Mouse (Mus musculus): ENCODE results near the gene Ube2j2. TPM values are rescaled to one million over a fixed set of nuclear protein-coding genes. Genes with fewer than 3 reads are reported as not detected.

Gene Ube2j2
- polyA plus RNA-seq, 1 experiment: 80.7 TPM

DNA sequence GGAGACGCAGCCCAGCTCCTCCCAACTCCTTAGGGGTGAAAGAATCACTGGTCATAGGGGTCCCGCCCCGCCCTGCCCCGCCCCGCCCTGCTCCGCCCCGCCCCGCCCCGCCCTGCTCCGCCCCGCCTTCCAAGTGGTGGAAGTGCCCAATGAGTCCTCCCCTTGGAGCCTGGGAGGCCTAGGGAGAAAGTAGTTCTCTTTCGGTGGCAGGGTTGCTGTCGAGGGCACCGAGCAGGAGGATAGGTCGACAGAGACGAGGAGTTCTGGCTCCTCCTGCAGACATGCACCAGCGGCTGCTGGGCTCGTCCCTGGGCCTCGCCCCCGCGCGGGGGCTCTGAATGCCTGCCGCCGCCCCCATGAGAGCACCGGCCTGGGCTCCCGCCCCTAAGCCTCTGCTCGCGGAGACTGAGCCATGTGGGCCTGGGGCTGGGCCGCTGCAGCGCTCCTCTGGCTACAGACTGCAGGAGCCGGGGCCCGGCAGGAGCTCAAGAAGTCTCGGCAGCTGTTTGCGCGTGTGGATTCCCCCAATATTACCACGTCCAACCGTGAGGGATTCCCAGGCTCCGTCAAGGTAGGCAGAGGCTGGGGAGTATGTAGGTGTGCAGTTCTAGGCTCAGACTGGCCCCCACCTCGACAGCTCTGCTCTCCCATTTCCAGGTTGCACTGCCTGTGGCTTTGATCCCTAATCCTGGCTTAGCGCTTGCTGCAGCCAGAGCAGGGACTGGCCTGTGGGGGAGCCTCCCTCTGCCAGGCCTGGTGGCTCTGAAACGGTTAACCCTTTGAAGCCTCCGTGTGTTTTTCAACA lies 18.7 kb downstream of the Ube2j2 start, which contains the start of gene C1qtnf12:
C1qtnf12 (plus strand) TSS at position 152 of the 805 bp plus-strand sequence.
- peak within 1 kb of the TSS; percentile 77 for H3K4me3 ChIP-seq (ENCODE audit: control insufficient read depth, low read depth, low read length)
- H3K36me3 ChIP-seq (ENCODE audit: control insufficient read depth, insufficient read depth, low read length): no peaks in the 10 kb centered on the region
- H3K4me1 ChIP-seq (ENCODE audit: control insufficient read depth, insufficient read depth, low read length): peaks cover 14% of the 10 kb centered on the region
- H3K27ac ChIP-seq (ENCODE audit: control insufficient read depth, insufficient read depth, low read depth, low read length): no peak within 1 kb of the TSS; the same call in 1 of the 2 replicates
- TF ChIP-seq POLR2A (IDR thresholded peaks at IDR 0.05; ENCODE audit: control insufficient read depth, low read depth, low read length) (peak; percentile 46; the same call in 1 of the 2 replicates), CTCF (IDR thresholded peaks at IDR 0.05; ENCODE audit: control insufficient read depth, insufficient read depth, insufficient replicate concordance, low read depth, low read length) (no peak)
- H3K27me3 ChIP-seq (ENCODE audit: control insufficient read depth, insufficient read depth, low read length): no peaks in the 10 kb centered on the region

DNA sequence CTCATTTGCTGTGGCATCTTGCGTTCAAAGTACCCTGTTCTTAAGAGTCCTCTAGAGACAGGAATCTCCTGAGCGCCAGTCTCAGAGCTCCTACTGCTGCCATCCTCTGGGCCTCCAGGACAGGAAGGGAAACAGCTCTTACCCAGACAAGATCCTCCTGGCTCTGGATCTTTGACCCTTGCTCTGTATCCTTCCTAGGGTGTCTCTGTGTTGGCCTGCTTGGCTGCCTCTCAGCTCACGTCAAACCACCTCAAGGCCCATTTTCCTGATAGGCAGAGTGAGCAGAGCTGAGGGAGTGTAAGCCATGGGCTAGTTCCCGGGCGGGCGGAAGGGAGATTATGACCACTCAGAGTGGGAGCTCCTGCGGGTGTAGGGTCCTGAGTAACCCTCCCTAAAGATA lies 19.5 kb downstream of the Ube2j2 start:
- Histone ChIP-seq H3K27me3 (ENCODE audit: control insufficient read depth, insufficient read depth, low read length) (no peaks in the 10 kb centered on the region), H3K27ac (ENCODE audit: control insufficient read depth, insufficient read depth, low read depth, low read length) (no peak overlapping the region), H3K4me1 (ENCODE audit: control insufficient read depth, insufficient read depth, low read length) (peaks cover 14% of the 10 kb centered on the region), H3K4me3 (ENCODE audit: control insufficient read depth, low read depth, low read length) (peak overlapping the region; percentile 77), H3K36me3 (ENCODE audit: control insufficient read depth, insufficient read depth, low read length) (no peaks in the 10 kb centered on the region)
- no peak for TF ChIP-seq CTCF (IDR thresholded peaks at IDR 0.05; ENCODE audit: control insufficient read depth, insufficient read depth, insufficient replicate concordance, low read depth, low read length)

DNA sequence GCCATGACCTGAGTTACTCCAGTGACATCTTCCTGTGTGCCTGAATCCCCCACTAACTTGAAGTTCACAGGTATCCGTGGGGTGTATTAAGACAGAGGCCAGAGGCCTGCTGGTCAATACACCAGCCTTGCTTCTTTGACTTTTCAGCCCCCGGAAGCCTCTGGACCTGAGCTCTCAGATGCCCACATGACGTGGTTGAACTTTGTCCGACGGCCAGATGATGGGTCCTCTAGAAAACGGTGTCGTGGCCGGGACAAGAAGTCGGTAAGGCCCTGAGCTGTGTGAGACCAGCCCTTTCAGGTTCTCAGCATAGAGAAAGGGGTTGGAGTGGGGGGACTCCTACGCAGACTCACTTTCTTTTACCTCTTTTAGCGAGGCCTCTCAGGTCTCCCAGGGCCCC lies 20.8 kb downstream of the Ube2j2 start:
- no peak overlapping the region for H3K4me3 ChIP-seq (ENCODE audit: control insufficient read depth, low read depth, low read length)

DNA sequence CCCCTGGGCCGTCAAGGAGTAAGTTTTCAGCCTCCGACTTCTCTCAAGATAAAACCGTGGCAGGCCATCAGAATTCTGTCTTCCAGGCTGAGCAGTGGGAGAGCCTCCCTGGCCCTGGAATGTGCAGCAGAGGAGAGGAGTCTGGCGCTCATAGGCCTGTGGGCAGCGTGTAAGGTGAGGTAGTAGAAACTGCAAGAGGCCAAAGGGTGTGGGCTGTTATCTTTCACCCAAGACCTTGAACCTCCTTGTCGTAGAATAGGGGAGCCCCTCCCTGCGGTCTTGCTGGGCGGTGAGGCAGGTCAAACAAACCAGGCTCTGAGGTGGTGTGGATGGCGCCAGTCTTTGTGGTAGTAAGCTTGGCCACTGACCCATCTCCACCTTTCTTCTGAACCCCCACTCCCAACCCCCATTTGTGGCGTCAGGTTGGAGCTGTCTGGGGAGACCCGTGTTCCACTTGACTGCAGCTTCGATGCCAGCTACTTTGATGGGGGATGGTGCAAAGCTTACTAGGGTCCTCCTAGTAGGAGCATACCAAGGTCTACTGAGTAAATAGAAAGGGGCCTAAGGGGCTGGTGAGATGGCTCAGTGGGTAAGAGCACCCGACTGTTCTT lies 25.5 kb downstream of the Ube2j2 start:
- Histone ChIP-seq H3K36me3 (ENCODE audit: control insufficient read depth, insufficient read depth, low read length) (no peaks in the 10 kb centered on the region), H3K4me1 (ENCODE audit: control insufficient read depth, insufficient read depth, low read length) (no peaks in the 10 kb centered on the region), H3K27me3 (ENCODE audit: control insufficient read depth, insufficient read depth, low read length) (no peaks in the 10 kb centered on the region), H3K27ac (ENCODE audit: control insufficient read depth, insufficient read depth, low read depth, low read length) (no peak overlapping the region), H3K4me3 (ENCODE audit: control insufficient read depth, low read depth, low read length) (no peak overlapping the region)
- TF ChIP-seq POLR2A (IDR thresholded peaks at IDR 0.05; ENCODE audit: control insufficient read depth, low read depth, low read length) (no peak), CTCF (IDR thresholded peaks at IDR 0.05; ENCODE audit: control insufficient read depth, insufficient read depth, insufficient replicate concordance, low read depth, low read length) (no peak)

More for the DNA sequence above, 20.8 kb downstream of the Ube2j2 start:
- Histone ChIP-seq H3K36me3 (ENCODE audit: control insufficient read depth, insufficient read depth, low read length) (no peaks in the 10 kb centered on the region), H3K4me1 (ENCODE audit: control insufficient read depth, insufficient read depth, low read length) (peaks cover 14% of the 10 kb centered on the region), H3K27ac (ENCODE audit: control insufficient read depth, insufficient read depth, low read depth, low read length) (no peak overlapping the region), H3K27me3 (ENCODE audit: control insufficient read depth, insufficient read depth, low read length) (no peaks in the 10 kb centered on the region)
- TF ChIP-seq CTCF (IDR thresholded peaks at IDR 0.05; ENCODE audit: control insufficient read depth, insufficient read depth, insufficient replicate concordance, low read depth, low read length) (no peak), POLR2A (IDR thresholded peaks at IDR 0.05; ENCODE audit: control insufficient read depth, low read depth, low read length) (no peak)

DNA sequence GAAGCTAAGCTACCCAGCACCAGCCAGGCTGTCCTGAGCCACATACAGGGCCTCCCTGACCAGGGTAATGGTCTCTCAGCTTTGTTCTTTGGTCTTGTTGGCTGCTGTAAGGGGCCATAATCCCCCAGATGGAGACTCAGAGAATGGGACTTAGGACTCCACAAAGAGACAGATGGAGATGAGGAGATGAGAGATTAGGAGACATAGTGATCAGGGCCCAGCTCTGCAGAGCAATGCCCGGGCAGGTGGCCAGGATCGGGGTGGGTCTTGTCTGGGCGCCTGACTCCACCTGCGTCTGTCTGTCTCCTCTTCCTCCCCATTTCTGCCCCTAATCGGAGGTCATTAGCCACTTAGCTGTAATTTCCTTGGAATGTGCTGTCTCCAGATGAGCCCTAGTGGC lies 26.7 kb downstream of the Ube2j2 start:
- H3K36me3 ChIP-seq (ENCODE audit: control insufficient read depth, insufficient read depth, low read length): no peaks in the 10 kb centered on the region
- H3K4me1 ChIP-seq (ENCODE audit: control insufficient read depth, insufficient read depth, low read length): no peaks in the 10 kb centered on the region
- no peaks in the 10 kb centered on the region for H3K27me3 ChIP-seq (ENCODE audit: control insufficient read depth, insufficient read depth, low read length)
- H3K4me3 ChIP-seq (ENCODE audit: control insufficient read depth, low read depth, low read length): no peak overlapping the region
- TF ChIP-seq CTCF (IDR thresholded peaks at IDR 0.05; ENCODE audit: control insufficient read depth, insufficient read depth, insufficient replicate concordance, low read depth, low read length) (no peak), POLR2A (IDR thresholded peaks at IDR 0.05; ENCODE audit: control insufficient read depth, low read depth, low read length) (no peak)
- no peak overlapping the region for H3K27ac ChIP-seq (ENCODE audit: control insufficient read depth, insufficient read depth, low read depth, low read length)

DNA sequence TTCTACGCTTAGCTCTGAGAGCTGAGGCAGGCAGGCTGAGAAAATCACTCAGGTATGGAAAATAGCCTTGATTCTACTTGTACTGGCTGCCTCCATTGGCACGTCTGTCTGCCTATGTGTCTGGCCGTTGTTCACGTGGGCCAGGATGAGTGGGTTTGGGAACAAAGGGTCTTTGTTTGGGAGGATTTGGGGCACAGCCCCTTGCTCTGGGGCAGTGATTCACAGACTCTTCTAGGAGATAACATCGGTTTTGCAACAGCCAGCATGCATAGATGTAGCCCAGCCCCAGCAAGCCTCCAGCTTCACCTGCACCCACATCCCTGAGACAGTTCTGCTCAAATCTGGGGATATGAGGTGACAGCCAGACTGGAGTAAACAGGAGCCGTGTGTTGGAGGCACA lies 29.0 kb downstream of the Ube2j2 start:
- no peaks in the 10 kb centered on the region for H3K36me3 ChIP-seq (ENCODE audit: control insufficient read depth, insufficient read depth, low read length)
- TF ChIP-seq CTCF (IDR thresholded peaks at IDR 0.05; ENCODE audit: control insufficient read depth, insufficient read depth, insufficient replicate concordance, low read depth, low read length) (no peak), POLR2A (IDR thresholded peaks at IDR 0.05; ENCODE audit: control insufficient read depth, low read depth, low read length) (no peak)
- H3K27me3 ChIP-seq (ENCODE audit: control insufficient read depth, insufficient read depth, low read length): no peaks in the 10 kb centered on the region
- H3K4me3 ChIP-seq (ENCODE audit: control insufficient read depth, low read depth, low read length): no peak overlapping the region
- no peak overlapping the region for H3K27ac ChIP-seq (ENCODE audit: control insufficient read depth, insufficient read depth, low read depth, low read length)
- no peaks in the 10 kb centered on the region for H3K4me1 ChIP-seq (ENCODE audit: control insufficient read depth, insufficient read depth, low read length)

DNA sequence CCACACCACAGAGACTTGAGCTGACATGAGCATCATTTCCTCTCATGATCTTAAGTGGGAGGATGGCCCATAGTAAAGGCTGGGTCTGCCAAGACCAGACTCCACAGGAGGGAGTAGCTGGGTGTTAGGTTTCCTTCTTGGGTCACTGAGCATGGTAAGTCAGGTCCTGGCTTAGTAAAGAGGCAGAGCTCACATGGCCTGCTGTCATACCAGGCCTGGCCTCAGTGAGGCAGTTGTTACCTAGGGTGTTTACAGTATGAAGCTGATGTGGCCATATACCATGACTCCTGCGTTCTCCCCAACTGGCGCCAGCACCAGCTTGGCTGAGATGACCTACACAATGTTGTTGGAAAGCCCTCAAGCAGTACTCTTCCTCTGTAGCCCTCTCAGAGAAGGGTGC lies 29.6 kb downstream of the Ube2j2 start:
- no peak overlapping the region for H3K27ac ChIP-seq (ENCODE audit: control insufficient read depth, insufficient read depth, low read depth, low read length)
- no peak for TF ChIP-seq CTCF (IDR thresholded peaks at IDR 0.05; ENCODE audit: control insufficient read depth, insufficient read depth, insufficient replicate concordance, low read depth, low read length)
- TF ChIP-seq POLR2A (IDR thresholded peaks at IDR 0.05; ENCODE audit: control insufficient read depth, low read depth, low read length): no peak
- no peak overlapping the region for H3K4me3 ChIP-seq (ENCODE audit: control insufficient read depth, low read depth, low read length)
- H3K4me1 ChIP-seq (ENCODE audit: control insufficient read depth, insufficient read depth, low read length): no peaks in the 10 kb centered on the region
- no peaks in the 10 kb centered on the region for H3K36me3 ChIP-seq (ENCODE audit: control insufficient read depth, insufficient read depth, low read length)
- H3K27me3 ChIP-seq (ENCODE audit: control insufficient read depth, insufficient read depth, low read length): no peaks in the 10 kb centered on the region

All from testis, adult 2 months (tissue).